Mouse (Mus musculus) midbrain, embryonic 14.5 days (tissue): ENCODE results near the gene Apobr. TPM values are rescaled to one million over a fixed set of nuclear protein-coding genes. Genes with fewer than 3 reads are reported as not detected.

Experiments used
- ATAC-seq: fragments of 200-750 bp; cut with Nextera tagmentation; 2 replicates; pipeline ENCODE4 v1.8.0; 2017; ENCODE audit warnings: moderate number of reproducible peaks, moderate library complexity; ENCODE audit not compliant: low FRiP score, low TSS enrichment
- DNase-seq: peaks from one replicate; pipeline ENCODE4 v3.0.0-alpha.2; 2015
- H3K27ac ChIP-seq: fragments of 300-500 bp; sonication (generic); replicated peaks from 2 replicates; pipeline ENCODE4 v1.5.1; 2014; ENCODE audit warnings: mild to moderate bottlenecking, low read depth, low read length, moderate library complexity
- H3K27me3 ChIP-seq: fragments of 300-500 bp; sonication (generic); 2 replicates; pipeline ENCODE4 v1.6.1; 2014; ENCODE audit warnings: low read length, control low read depth, mixed read lengths; ENCODE audit not compliant: control insufficient read depth, insufficient read depth
- H3K36me3 ChIP-seq: fragments of 300-500 bp; sonication (generic); 2 replicates; pipeline ENCODE4 v1.6.1; 2014; ENCODE audit warnings: low read length, control low read depth; ENCODE audit not compliant: control insufficient read depth, insufficient read depth
- H3K4me1 ChIP-seq: fragments of 300-500 bp; sonication (generic); 2 replicates; pipeline ENCODE4 v1.6.1; 2014; ENCODE audit warnings: mild to moderate bottlenecking, antibody characterized with exemption, low read length, control low read depth; ENCODE audit not compliant: control insufficient read depth, insufficient read depth
- H3K4me2 ChIP-seq: fragments of 300-500 bp; sonication (generic); 2 replicates; pipeline ENCODE4 v1.6.1; 2014; ENCODE audit warnings: mild to moderate bottlenecking, low read length, moderate library complexity
- H3K4me3 ChIP-seq: fragments of 300-500 bp; sonication (generic); replicated peaks from 2 replicates; pipeline ENCODE4 v1.5.1; 2014; ENCODE audit warnings: low read depth, low read length
- H3K9ac ChIP-seq: fragments of 300-500 bp; sonication (generic); replicated peaks from 2 replicates; pipeline ENCODE4 v1.6.1; 2014; ENCODE audit warnings: mild to moderate bottlenecking, low read length, moderate library complexity
- H3K9me3 ChIP-seq: fragments of 300-500 bp; sonication (generic); 2 replicates; pipeline ENCODE4 v1.6.1; 2016; ENCODE audit warnings: low read length, control low read depth, mixed read lengths; ENCODE audit not compliant: control insufficient read depth
- WGBS: fragments of 180-500 bp; shearing (Covaris S2); extraction: QIAGEN DNeasy Blood & Tissue Kit; methylation state at CpG from one replicate; pipeline ENCODE4 v1.1.7; 2014; 5-methylcytosine and 5-hydroxymethylcytosine counted together
- polyA plus RNA-seq: library from polyadenylated mRNA; unstranded; fragments of >200 nt; fragmentation: Nextera tagmentation; extraction: Ambion mirVana; gene quantifications from 2 replicates; pipeline ENCODE4 v1.2.1, GENCODE M21; 2014

Gene Apobr
- polyA plus RNA-seq, 1 experiment from 2014 or later: 0.28 TPM

DNA sequence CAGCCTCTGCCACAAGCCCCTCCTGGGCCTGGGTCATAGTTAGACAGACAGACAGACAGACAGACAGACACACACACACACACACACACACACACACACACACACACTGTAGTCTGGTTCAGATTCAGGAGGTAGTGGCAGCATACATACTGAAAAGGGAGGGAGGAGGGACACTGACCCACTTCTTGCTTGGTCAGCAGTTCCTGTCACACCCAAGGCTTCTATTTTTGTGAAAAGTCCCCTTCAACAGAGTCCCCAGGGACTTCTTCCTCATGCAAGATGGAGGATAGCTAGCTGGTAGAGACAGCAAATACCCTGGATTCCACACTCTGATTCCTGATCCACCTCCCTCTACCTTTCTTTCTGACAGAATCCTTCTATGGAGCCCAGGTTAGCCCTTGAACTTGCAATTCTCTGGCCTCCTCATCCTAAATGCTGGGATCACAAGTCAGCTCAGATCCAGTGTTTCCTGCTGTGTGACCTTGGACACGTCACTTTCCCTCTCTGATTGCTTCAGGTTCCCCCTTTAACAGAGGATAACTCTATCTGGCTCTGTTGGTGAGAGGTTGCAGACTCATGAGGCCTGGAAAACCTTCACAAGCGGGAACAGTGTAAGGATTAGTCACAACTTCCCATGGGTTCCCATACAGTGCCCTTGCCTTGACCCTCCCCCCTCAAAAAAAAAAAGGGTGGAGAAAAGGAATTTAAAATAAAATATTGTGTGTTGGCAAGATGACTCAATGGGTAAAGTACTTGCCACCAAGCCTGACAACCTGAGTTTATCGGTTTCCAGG, 41.3 kb downstream of the Apobr start:
- no peak for DNase-seq
- Histone ChIP-seq H3K27me3 (no peaks in the 10 kb centered on the region), H3K4me2 (no peak overlapping the region), H3K36me3 (no peaks in the 10 kb centered on the region), H3K27ac (no peak overlapping the region), H3K4me3 (no peak overlapping the region), H3K4me1 (no peaks in the 10 kb centered on the region), H3K9me3 (no peaks in the 10 kb centered on the region), H3K9ac (no peak overlapping the region)
- 80% methylated on average over 3 of the region's 3 CpGs for WGBS
- no peak for ATAC-seq

DNA sequence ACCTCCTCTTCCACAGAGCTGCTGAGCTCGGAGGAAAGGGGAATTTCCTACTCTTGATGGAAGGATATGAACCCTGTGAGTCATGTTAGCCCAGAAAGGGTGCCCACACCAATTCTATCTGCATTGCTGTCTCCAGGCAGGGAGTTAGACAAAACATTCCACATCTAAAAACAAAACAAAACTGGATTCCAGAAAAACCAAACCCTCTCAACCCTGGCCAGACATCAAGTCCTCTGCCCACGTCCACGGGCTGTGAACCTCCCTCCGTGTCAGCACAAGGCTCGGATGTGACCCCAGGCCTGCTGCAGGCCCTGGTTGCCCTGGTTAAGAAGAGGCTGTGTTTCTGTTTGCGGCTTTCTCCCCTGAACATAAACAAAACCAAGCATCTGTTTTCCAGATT, 43.4 kb downstream of the Apobr start:
- Histone ChIP-seq H3K27ac (no peak overlapping the region), H3K9ac (no peak overlapping the region), H3K4me2 (no peak overlapping the region), H3K36me3 (no peaks in the 10 kb centered on the region), H3K27me3 (no peaks in the 10 kb centered on the region), H3K4me1 (no peaks in the 10 kb centered on the region), H3K9me3 (no peaks in the 10 kb centered on the region), H3K4me3 (no peak overlapping the region)
- WGBS: 82% methylated on average over 6 of the region's 6 CpGs
- ATAC-seq (no peak), DNase-seq (no peak)

DNA sequence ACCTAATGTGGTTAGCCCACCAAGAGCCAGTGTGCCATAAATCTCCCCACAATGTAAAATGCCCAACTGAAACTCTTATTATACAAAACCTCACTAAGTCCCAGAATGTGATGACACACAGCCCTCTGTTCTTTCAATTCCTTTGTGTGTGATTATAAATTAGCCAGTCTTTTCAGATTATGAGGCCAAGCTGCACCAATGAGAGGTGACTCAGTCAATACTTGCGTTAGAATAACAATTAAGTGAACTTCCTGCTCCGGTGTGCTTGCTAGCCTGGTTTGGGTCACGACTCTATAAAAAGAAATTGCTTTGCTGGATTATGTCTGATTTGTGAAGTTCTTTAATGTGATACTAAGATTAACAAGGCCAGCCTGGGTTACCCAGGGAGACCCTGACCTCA, 45.2 kb downstream of the Apobr start:
- H3K9me3 ChIP-seq: no peaks in the 10 kb centered on the region
- H3K27ac ChIP-seq: no peak overlapping the region
- no peak for DNase-seq
- no peaks in the 10 kb centered on the region for H3K4me1 ChIP-seq
- H3K9ac ChIP-seq: no peak overlapping the region
- H3K36me3 ChIP-seq: no peaks in the 10 kb centered on the region
- no peak overlapping the region for H3K4me3 ChIP-seq
- no peaks in the 10 kb centered on the region for H3K27me3 ChIP-seq
- ATAC-seq: no peak
- H3K4me2 ChIP-seq: no peak overlapping the region
- 40% methylated on average over 3 of the region's 3 CpGs for WGBS

GRCm38 (mm10) chr7:126630824-126631518, 46.2 kb downstream of the Apobr start, which contains the start of gene Nupr1:
Nupr1 (minus strand) TSS chr7:126630861.
- WGBS: 92% methylated on average over 4 of the region's 4 CpGs
- no peak for ATAC-seq
- no peaks in the 10 kb centered on the region for H3K36me3 ChIP-seq

DNA sequence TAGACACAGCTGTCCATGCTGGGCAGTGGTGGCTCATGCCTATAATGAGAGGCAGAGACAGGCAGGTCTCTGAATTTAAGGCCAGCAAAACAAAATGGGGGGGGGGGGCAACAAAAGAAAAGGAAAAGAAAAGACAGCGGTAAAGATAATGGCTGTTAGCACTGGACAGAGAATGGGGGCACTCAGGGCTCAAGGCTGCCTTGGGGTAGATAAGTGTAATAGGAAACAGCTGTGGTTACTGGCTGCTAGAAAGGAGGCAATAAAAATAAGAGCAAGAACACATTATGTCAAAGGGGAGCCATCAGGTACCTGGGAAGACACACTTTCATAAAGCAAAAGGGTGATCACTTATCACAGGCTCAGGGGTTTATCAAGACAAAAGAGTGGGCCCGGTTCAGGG, 47.7 kb downstream of the Apobr start:
- Histone ChIP-seq H3K4me1 (no peaks in the 10 kb centered on the region), H3K9ac (no peak overlapping the region), H3K9me3 (no peaks in the 10 kb centered on the region), H3K4me2 (no peak overlapping the region), H3K4me3 (no peak overlapping the region), H3K27me3 (no peaks in the 10 kb centered on the region), H3K36me3 (no peaks in the 10 kb centered on the region), H3K27ac (no peak overlapping the region)
- ATAC-seq (no peak), DNase-seq (no peak)
- 90% methylated on average over 2 of the region's 2 CpGs for WGBS

More at GRCm38 (mm10) chr7:126630824-126631518, 46.2 kb downstream of the Apobr start, which contains the start of gene Nupr1:
- no peak within 1 kb of the TSS for H3K4me2 ChIP-seq
- H3K9ac ChIP-seq: no peak within 1 kb of the TSS
- no peak for DNase-seq
- no peaks in the 10 kb centered on the region for H3K4me1 ChIP-seq
- no peak within 1 kb of the TSS for H3K4me3 ChIP-seq
- H3K27me3 ChIP-seq: no peaks in the 10 kb centered on the region
- no peaks in the 10 kb centered on the region for H3K9me3 ChIP-seq
- H3K27ac ChIP-seq: no peak within 1 kb of the TSS

GRCm38 (mm10) chr7:126635375-126635774, 50.6 kb downstream of the Apobr start:
- H3K27me3 ChIP-seq: no peaks in the 10 kb centered on the region
- H3K9me3 ChIP-seq: no peaks in the 10 kb centered on the region
- no peaks in the 10 kb centered on the region for H3K4me1 ChIP-seq
- ATAC-seq (no peak), DNase-seq (no peak)
- no peak overlapping the region for H3K4me2 ChIP-seq
- H3K27ac ChIP-seq: no peak overlapping the region
- H3K36me3 ChIP-seq: no peaks in the 10 kb centered on the region
- H3K4me3 ChIP-seq: no peak overlapping the region
- H3K9ac ChIP-seq: no peak overlapping the region

- 17% methylated on average over 4 of the region's 4 CpGs for WGBS
- Histone ChIP-seq H3K4me1 (no peaks in the 10 kb centered on the region), H3K9ac (no peak overlapping the region), H3K27ac (no peak overlapping the region), H3K27me3 (no peaks in the 10 kb centered on the region), H3K9me3 (no peaks in the 10 kb centered on the region), H3K4me3 (no peak overlapping the region), H3K4me2 (no peak overlapping the region), H3K36me3 (no peaks in the 10 kb centered on the region)
- peak; percentile 66 for DNase-seq
- no peak for ATAC-seq
Observed at GRCm38 (mm10) chr7:126636733-126637520, 52.2 kb downstream of the Apobr start.
